Mouse (Mus musculus): ENCODE data around the gene Tubb2a. TPM values are rescaled to one million over a fixed set of nuclear protein-coding genes. Genes with fewer than 3 reads are reported as not detected.
A peak's percentile ranks its signal among the peaks of the same experiment; 100 is the strongest.

Tubb2a gene
- 1,000 to 10,000 TPM; 1,056 to 1,125 TPM for total RNA-seq (2021)

DNA sequence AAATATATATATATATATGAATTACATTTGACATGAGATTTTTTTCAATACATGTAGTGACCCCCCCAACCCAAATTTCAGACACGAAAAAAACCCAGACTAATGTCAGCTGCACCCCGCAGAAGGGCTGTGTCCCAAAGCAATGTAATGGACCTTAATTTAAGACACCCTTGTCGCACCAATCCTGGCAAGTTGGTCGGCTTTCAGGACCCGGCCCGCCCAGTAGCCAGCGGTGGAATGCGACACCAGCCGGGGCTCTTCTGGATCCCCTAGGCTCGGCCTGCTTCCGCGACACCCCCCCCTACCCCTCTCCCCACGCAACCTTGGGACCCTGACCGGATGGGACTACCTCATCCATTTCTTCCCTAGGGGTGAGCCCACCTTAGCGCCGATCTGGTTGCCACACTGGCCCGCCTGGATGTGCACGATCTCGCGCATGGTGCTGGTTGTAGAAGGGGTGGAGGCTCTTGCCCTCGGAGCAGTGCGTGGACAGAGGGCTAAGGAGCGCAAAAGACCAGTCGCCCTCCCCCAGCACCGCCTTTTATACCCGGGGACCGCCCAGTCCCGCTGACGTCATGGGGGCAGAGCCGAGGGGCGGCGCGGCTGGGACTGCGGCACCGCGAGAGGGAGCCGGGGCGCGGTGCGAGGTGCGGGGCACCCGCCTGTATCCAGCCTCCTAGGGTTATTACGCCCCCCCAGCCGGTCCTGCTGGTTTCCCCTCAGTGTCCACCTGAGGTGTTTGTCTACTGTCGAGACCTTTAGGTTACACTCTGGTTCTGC is at the start of gene Tubb2a:
Gene Tubb2a (minus strand): TSS at position 516 of the 780 bp plus-strand sequence.
- intact Hi-C loops (cut with DNase I): loop anchor here (1.0 to 2.0 kb wide), 3 partner anchors 19 to 77 kb away; partner anchors contain the start of gene Tubb2b
- DNase-seq (ENCODE audit: low spot score in 2 of 2): peak; percentile 92

DNA sequence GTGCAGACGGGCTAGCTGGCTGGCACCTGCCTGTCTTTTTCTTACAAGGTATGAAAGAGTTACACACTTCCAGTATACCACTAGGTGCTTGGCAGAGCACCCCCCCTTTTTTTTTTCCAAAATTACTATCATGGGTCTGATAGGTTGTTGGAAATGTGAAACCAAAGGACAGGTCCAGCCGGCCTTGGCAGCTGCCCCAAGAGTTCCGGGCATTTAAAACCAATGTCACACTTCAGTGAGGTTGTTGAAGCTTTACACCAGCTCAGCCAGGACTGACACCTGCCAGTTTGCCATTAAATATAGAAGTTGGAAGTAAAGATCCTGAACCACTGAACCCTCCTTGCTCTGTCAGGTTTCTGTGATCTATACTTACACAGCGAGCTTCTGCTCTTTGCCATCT is 47.9 kb upstream of the Tubb2a start:
- DNase-seq (ENCODE audit: low spot score in 2 of 2): no peak
- intact Hi-C loops (cut with DNase I): no loop called here

GRCm38 (mm10) chr13:34120536-34120935 is 42.7 kb upstream of the Tubb2a start:
- intact Hi-C loops (cut with DNase I): no loop called here
- DNase-seq (ENCODE audit: low spot score in 2 of 2): no peak

DNA sequence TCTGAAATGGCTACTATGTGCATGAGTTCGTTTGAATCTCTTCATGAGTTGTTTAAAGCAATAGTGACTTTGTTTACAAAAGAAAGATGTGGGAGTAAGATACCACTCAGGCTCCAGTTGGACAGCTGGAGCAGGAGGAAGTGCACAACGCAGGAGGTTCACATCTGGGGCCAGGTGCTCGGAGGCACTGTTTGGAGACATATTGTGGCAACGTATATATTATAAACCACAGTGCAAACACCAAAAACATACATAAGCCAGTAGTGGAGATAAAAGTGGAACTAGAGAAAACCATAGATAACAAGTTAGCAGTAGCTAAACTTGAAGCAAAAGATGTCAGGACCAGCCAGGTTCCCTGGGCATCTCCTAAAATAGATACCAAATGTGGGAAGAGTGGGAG is 41.6 kb upstream of the Tubb2a start:
- no peak for DNase-seq (ENCODE audit: low spot score in 2 of 2)
- intact Hi-C loops (cut with DNase I): no loop called here

DNA sequence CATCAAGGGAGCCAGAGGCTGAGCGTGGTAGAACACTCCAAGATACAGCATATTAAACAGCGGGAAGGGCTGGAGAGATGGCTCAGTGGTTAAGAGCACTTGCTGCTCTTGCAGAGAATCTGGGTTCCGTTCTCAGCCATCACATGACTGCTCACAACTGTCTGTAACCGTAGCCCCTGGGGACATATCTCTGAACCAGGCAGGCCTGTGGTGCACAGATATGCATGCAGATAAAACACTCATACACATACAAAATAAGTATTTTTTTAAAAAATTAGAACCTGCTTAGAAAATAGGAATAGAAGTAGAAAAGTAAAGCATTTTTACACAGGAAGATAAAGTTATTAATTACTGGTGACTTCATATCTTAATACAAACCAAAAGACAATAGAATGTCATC is 41.0 kb upstream of the Tubb2a start:
- DNase-seq (ENCODE audit: low spot score in 2 of 2): no peak

GRCm38 (mm10) chr13:34116508-34116907 is 38.7 kb upstream of the Tubb2a start:
- intact Hi-C loops (cut with DNase I): no loop called here
- no peak for DNase-seq (ENCODE audit: low spot score in 2 of 2)

More for the DNA sequence above, 41.0 kb upstream of the Tubb2a start:
- intact Hi-C loops (cut with DNase I): no loop called here

DNA sequence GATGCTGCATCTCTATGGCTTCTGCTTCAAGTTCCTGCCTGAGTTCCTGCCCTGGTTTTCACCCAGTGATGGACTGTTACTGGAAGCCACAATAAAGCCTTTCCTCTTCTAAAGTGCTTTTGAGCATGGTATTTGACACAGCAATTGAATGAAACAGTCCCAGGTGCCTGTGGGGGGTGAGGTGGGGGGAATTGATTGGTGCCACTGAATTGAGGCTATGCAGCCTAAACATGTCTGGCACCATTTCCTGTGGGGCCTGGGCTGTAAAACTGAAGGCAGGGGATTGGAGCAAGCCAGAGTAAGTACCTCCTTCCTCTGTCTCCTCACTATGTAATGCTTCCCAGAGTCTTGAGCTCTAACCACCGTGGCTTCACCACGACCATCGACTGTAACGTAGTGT is 36.8 kb upstream of the Tubb2a start:
- DNase-seq (ENCODE audit: low spot score in 2 of 2): no peak
- intact Hi-C loops (cut with DNase I): no loop called here

DNA sequence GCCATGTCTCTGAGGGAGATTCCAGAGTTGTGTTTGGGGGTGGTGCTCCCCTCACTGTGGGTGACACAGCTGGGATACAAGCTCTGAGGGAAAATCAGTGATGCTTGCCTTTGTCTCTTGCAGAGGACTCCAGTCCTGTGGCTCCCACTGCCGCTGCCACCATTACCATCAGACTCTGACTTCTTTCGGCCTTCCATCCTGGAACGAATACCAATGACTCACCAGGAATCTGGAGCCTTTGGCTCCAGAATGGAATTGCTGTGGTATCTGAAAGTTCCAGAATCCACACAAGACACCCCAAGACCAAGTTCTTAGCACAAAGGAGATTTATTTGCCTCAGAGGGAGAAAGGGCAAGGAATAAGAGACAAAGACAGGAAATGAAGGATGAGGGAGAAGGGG is 35.3 kb upstream of the Tubb2a start:
- intact Hi-C loops (cut with DNase I): no loop called here
- DNase-seq (ENCODE audit: low spot score in 2 of 2): no peak

- intact Hi-C loops (cut with DNase I): no loop called here
- DNase-seq (ENCODE audit: low spot score in 2 of 2): no peak
These were observed 34.7 kb upstream of the Tubb2a start for GRCm38 (mm10) chr13:34112369-34113081.

- no peak for DNase-seq (ENCODE audit: low spot score in 2 of 2)
- intact Hi-C loops (cut with DNase I): no loop called here
These were observed 34.1 kb upstream of the Tubb2a start for GRCm38 (mm10) chr13:34111878-34112277.

DNA sequence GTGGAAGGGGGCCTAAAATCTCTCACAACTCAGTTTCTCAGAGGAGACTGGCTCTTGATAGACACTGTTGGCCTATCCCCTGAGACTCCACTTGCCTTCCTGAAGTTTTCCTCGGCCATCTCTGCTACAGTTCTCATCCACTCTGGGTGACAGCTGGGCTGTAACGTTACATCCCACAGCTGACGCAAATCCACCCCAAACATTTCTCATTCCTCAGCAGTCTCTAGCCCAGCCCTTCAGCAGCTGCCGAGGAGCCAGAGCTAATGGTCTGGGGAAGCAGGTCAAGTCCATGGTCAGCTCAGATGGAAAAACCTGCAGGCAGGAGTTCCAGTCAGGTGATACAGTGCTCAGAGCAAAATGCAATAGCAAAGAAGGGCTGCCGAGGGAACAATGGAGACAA is 33.2 kb upstream of the Tubb2a start:
- DNase-seq (ENCODE audit: low spot score in 2 of 2): no peak
- intact Hi-C loops (cut with DNase I): no loop called here

GRCm38 (mm10) chr13:34109677-34110058 is 31.9 kb upstream of the Tubb2a start:
- intact Hi-C loops (cut with DNase I): no loop called here
- DNase-seq (ENCODE audit: low spot score in 2 of 2): no peak

- DNase-seq (ENCODE audit: low spot score in 2 of 2): no peak
- intact Hi-C loops (cut with DNase I): no loop called here
These were observed 31.3 kb upstream of the Tubb2a start for GRCm38 (mm10) chr13:34109035-34109676.

DNA sequence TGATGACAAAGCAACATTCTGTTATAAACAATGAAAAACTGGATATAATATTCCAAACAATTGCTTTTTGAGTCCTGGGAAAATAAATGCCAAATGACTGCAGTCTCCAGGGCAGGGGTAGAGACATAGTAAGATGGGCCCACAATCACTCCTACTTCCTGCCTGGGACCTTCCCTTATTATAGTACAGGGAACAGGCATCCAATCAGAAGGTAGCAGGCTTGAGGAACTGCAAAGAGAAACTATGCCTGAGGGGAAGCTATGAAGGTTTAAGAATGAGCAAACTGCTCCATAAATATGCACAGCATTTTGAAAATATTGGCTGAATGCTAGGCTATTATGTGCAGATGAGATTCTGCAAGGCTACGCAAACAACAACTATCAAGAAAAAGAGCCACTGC is 29.2 kb upstream of the Tubb2a start:
- DNase-seq (ENCODE audit: low spot score in 2 of 2): no peak
- intact Hi-C loops (cut with DNase I): no loop called here

DNA sequence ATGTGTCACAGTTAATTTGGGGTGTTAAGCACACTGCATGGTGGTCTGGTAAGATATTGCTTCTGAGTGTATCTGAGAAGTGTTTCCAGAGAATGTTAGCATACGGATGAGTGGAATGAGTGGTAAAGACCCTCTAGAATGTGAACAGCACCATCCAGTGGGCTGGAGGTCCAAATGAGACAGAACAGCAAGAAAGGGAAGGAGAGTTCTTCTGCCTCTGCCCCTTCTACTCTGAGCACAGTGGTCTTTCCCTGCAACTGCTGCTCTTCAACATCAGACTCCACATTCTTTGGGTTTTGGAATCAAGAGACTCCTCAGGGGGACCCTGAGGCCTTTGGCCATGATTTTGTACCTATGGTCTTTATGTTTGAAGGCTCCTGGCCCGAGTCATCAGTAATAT is 28.4 kb upstream of the Tubb2a start:
- no peak for DNase-seq (ENCODE audit: low spot score in 2 of 2)
- intact Hi-C loops (cut with DNase I): no loop called here

DNA sequence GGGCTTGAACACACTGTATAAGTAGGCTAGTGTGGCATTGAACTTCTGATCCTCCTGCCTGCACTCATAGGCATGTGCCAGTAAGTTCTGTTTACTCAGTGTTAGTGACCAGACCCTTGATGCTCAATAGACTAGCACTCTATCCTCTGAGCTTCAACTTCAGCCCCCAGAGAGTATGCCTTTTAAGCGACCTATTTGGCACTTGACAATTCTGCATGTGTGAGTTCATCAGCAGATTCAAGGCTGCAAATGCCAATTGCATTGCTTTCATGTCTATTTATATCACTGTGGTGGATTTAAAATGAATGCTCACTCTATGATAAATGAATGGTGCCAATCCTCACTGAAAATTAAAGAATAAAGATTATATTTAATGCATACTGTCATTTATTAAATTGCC is 27.6 kb upstream of the Tubb2a start:
- intact Hi-C loops (cut with DNase I): no loop called here
- DNase-seq (ENCODE audit: low spot score in 2 of 2): no peak

- no peak for DNase-seq (ENCODE audit: low spot score in 2 of 2)
- intact Hi-C loops (cut with DNase I): no loop called here
These were observed 24.1 kb upstream of the Tubb2a start for GRCm38 (mm10) chr13:34101908-34102307.

DNA sequence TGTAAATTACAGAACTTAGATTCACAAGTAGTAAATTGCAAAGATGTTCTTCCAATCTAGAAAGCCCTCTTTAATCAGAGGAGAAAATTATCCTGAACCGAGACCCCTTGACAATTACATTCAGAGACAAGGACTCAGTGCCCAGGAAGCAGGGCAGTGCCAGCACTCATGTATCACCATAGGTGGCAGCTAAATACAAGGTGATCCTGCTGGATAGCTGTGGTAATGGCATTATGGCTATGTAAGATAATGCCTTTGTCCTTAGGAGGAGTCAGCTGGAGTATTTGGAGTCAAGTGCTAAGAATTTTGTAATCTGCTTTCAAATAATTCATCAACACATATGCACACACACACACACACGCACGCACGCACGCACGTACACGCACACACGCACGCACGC is 23.4 kb upstream of the Tubb2a start:
- DNase-seq (ENCODE audit: low spot score in 2 of 2): no peak
- intact Hi-C loops (cut with DNase I): no loop called here

DNA sequence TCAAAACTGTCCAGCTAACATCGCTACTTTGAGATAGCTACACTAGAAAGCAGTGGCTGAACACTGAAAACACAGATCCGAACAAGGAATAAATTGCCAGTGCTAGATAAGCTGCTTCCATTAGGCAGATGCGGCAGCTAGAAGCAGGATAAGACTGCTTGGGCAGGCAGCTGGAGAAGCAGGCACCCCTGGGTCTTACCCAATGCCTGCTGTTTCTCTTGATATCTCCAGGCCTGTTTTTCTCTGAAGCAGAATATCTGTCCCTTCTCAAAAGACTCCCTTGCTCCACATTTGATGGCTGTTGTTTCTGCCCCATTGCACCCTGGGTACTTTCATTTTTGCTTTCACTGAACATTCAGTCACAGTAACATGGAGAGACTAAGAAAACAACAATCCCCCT is 22.9 kb upstream of the Tubb2a start:
- DNase-seq (ENCODE audit: low spot score in 2 of 2): no peak
- intact Hi-C loops (cut with DNase I): no loop called here

GRCm38 (mm10) chr13:34097086-34097485 is 19.3 kb upstream of the Tubb2a start:
- no peak for DNase-seq (ENCODE audit: low spot score in 2 of 2)
- intact Hi-C loops (cut with DNase I): loop anchor here (2.0 kb wide), 1 partner anchor 18 kb away; the partner anchor contains the start of gene Tubb2a

- intact Hi-C loops (cut with DNase I): loop anchor here (1.0 to 2.0 kb wide), 2 partner anchors 18 to 36 kb away; partner anchors contain the start of gene Tubb2a
- DNase-seq (ENCODE audit: low spot score in 2 of 2): peak in 1 of 2 experiments; percentile 42
These were observed 18.6 kb upstream of the Tubb2a start for GRCm38 (mm10) chr13:34096455-34096854.
